Mouse (Mus musculus): ENCODE data around the gene Tmem274.
"Not testable (repeated sequence)": the region's sequence is repeated elsewhere in the genome, so short reads cannot be mapped to it uniquely, and the experiment has no call there.

Gene Tmem274

DNA sequence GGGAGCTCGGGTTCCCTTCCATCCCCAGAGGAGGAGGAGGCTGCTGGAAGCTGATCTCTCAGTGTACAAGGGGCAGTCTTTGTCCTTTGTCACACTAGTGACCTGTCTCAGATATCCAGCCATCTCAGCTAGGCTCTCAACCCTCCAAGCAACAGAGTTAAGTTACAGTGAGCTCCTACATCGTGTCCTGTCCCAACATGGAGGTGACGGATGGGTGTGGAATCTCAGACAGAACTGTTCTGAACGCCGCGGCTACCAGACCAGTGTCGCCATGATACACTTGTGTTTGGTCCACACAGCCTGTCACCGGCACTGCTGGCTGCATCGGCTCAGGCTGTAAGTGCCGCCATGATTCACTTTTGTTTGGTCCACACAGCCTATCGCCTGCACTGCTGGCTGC, at the start of gene Tmem274:
Gene Tmem274, plus strand, starts transcription at position 301 of the 400 bp plus-strand sequence.
- DNase-seq: no peak

DNA sequence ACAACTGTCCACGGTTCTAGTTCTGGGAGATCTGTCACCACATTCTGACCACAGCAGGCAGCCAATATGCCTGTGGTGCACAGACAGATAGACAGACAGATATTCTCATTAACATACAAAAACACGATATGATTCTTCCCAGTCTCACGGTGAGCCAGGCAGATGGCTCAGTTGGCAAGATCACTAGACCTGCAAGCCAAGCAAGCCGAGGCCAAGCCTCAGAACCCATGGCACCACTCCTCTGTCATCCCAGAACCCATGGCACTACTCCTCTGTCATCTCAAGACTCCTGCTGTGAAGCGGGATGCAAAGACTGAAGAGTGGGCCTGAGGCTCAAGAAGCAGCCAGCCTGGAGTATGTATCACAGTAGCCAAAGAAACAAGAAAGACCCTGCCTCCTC, 47.6 kb upstream of the Tmem274 start:
- DNase-seq: peak; percentile 89

DNA sequence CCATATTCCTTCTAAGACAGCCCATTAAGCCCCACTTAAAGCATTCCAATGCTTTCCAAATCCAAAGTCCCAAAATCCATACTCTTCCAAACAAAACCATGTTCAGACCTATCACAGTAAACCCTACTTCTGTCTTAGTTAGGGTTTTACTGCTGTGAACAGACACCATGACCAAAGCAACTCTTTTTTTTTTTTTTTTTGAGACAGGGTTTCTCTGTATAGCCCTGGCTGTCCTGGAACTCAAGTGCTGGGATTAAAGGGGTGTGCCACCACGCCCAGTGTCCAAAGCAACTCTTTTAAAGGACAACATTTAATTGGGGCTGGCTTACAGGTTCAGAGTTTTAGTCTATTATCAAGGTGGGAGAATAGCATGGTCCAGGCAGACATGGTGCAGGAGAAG, 45.3 kb upstream of the Tmem274 start:
- not testable (repeated sequence) for DNase-seq

DNA sequence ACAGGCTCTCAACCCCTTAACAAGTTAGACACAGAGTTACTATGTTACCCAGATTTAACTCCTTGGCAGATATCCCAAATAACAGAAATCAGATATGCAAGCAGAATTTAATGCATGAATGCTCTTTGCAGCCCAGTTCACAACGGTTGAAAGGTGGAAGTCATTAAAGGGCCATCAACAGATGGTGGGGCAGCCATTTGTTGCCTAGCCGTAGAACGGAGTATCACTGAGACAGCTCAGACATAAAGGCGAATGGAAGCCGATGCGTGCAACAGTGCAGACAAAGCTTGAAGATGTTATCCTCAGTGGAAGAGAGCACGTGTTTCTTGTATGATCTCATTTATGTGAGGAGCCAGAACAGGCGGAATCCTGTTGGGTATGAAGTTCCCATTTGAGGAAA, 36.6 kb upstream of the Tmem274 start:
- DNase-seq: no peak

DNA sequence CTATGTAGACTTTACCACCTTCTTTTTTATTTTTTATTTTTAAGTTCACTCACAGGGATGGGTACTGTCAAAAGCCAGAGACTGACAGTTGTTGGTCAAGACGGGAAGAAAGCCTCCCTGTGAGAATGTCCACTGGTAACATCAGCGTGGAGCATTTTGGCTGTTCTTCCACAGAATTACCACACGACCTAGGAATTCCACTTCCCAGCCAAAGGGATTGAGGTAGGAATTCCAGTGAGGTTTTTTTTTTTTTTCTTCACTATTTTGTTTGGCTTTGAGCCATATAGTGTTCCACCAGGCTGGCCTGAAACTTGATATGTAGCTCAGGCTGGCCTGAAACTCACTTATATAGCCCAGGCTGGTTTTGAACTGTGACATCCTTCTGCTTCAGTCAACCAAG, 34.7 kb upstream of the Tmem274 start:
- DNase-seq: no peak

DNA sequence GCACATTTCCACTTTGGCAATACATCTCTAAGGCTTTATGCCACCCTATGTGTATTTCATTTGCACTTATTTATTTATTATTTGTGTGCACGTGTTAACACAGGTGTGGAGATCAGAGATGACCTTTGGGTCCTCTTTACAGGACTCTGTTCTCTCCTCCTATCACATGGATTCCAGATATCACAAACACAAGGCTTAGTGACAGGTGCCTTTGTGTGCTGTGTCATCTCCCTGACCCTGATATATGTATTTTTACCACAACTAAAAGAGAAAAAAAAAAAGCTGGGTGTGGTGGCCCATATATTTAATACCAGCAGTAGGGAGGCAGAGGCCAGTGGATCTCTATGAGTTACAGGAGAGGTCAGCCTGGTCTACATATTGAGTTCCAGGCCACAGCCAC, 32.7 kb upstream of the Tmem274 start:
- no peak for DNase-seq

DNA sequence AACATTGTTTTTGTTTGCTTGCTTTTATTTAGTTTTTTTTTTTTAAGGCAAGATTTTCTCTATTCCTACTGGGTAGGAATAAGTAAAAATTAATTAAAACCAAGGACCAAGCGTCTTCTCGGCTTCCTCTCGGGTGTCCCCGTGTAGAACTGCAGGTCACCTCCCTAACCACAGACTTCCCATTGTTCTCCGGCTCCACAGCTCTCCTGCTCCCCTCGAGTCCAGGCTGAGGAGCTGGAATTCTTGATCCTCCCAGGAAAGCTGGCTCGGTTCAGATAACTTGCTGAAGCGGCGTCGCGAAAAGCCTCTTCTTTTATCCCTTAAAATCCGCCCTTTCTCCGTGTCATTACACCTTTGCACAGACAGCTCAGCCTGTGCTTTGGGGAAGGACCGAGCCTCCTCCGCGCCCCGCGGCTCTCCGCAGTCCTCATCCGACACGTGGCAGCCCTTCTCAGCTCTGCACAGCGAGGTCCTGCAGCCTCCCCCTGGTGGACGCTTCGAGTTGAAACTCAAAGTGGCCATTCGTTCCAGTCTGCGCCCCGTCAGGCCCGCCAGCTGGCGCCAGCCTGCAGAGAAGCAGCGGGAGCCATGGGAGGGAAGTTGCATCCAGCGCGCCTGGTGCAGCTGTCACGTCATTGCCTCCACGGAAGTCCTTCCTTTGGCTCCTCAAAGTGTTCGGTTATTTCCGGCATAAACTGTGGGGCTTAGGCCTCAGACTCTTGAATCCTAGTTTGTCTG, 32.0 kb upstream of the Tmem274 start:
- DNase-seq: peak; percentile 92 to 93

DNA sequence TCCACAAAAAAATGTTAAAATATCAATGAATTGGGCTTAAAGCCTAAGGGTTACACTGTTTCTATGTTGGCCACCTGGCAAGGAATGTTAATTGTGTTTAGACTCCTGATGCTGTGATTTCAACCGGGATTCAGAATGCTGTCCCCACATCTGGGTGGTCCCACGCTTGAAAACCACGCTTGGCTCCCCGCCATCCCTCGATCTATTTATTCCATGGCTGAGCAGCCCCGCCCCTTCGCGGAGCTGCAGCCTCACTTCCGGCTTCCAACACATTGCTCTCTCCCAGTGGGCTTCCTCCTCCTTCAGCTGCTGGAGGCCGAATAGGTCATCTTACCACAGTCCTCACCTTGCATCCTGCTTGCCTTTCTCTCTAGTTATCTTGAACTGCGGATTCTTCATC, 31.3 kb upstream of the Tmem274 start:
- DNase-seq: peak; percentile 47 to 66

DNA sequence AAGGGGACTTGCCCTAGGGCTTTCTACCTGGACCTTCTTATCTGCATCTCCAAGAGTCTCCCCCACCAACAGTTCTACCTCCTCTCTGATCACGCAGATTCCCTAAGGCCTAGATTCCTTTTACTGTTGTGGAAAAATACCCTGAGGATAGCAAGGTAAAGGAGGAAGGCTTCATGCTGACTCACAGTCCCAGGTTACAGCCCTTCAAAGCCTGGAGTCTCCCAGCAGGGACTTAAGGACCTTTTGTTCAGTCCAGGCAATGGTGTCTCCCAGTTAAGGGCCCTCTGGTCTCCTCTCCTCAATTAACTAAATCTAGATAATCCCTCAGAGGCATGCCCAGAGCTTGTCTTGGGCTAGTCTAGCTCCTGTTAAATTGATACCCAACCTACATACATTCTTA, 30.9 kb upstream of the Tmem274 start:
- no peak for DNase-seq

DNA sequence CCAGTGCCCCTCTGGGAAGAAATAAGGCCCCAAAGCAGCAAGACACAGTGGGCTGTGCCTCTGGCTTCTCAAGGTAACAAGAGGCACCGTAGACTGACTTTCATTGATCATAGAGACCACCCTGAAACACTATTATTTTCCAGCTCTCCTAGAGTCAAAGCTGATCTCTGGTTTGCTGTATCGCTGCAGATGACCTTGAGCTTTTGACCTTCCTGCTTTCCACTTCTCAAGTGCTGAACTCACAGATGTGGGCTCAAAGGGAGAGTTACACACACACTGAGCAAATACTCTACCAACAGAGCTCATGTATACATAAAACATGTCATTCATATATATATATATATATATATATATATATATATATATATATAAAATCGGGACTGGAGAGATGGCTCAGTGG, 26.5 kb upstream of the Tmem274 start:
- no peak for DNase-seq

DNA sequence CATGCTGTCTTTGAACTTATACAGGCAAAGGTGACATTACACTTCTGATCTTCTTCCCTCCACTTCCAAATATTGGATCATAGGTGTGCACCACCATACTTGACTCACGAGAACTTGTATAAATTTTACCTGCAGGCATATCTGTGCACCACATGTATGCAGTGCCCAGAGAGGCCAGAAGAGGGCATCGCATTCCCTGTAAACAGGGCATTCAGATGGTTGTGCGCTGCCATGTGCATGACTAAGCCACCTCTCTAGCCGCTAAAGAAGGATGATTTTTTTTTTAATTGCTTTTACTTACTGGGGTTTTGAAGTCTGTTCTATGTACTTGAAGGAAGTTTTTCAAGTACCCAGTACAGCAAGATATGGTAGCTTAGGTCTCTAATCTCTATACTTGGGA, 23.5 kb upstream of the Tmem274 start:
- peak; percentile 59 to 75 for DNase-seq

DNA sequence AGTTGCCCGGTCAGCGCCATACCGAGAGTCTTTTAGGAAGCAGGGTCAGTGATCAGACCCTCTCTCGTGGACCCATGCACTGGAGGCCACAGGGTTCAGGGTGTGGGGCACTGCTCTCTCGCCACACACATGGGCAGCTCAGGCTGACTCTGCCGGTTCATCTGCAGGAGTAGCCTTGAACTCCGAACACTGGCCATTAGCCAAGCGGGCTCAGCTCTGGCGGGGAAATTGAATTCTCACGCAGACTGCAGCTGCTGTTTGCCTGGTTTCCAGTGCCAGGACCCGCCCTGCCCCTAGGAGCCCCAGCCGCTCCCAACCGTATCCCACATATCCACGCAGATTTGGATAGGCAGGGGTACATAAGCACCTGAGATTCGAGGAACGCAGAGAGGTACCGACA, 22.9 kb upstream of the Tmem274 start:
- peak; percentile 37 to 57 for DNase-seq

DNA sequence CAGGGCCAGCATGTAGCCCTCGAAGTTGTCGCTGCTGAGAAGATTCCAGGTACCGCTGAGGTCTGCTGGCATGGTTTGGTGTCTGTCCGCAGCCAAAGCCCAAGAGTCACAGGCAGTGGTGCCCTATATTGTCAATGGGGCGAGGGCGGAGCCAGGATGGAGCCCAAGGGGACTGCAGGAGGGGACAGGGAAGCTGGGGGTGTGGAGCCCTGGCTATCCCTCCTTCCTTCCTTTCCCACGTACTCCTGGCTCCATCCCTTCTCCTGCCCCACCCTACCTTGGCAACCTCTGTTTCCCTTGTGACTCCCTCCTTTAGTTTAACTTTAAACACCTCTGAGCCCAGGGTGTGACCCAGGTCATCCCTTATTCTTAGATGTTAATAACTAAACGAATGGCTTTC, 22.3 kb upstream of the Tmem274 start, which contains the start of gene Rbp7:
Gene Rbp7, minus strand, starts transcription at position 100 of the 400 bp plus-strand sequence.
- no peak for DNase-seq

DNA sequence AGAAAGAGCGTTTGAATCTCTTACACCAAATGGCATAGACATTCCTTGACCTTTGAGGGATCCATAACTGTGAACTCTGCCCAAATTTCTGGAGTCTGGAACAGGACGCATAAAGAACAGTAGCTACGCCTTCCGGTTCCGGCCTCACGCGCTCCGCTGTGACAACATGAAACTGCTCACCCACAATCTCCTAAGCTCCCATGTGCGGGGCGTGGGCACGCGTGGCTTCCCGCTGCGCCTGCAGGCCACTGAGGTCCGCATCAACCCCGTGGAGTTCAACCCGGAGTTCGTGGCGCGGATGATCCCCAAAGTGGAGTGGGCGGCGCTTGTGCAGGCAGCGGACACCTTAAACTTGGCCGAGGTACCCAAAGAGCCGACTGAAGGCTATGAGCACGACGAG, 20.0 kb upstream of the Tmem274 start:
- not testable (repeated sequence) for DNase-seq

DNA sequence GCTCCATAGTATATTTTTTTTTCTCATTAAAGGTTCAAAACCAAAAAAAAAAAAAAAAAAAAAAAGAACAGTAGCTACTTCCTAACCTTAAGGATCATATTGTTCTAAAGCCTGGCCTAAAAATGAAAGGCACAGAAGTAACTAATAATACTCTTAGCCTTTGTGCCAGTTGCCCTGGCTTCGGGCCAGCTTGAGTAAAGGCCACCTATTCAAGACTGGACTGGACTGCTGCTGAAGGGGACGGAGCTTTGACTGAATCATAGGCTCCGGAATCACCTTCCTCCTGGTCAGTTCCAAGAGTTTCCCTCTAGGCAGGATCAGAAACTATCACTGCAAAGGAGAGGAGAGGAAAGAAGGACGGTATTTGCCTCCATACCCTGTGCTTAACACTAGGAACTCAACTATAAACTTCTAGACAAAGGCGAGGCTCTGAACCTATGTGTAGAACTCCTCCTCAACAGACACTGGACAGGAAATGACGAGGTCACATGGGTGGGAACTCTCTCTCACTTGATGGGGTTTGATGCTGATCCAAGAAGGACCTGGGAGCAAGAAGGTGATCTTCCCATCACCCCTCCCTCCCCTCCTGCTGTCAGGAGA, 19.2 kb upstream of the Tmem274 start:
- peak in 1 of 2 experiments; percentile 61 for DNase-seq

DNA sequence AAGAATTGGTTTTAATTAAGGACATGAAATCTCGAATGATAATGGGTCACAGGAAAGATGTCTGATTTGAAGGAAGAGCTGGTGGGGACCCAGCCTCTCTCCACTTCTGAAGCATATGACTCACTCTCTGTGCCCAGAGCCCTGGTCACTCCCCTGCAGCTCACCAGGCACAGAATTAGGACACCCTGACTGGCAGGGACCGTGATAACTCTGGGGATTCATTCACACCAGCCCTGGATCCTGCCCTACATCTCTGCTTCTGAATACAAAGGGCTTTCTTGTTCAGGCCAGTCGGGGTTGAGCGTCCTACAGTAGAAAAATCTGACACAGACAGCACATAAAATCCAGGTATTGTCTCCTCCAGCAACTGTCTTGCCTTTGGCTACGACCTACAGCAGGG, 18.7 kb upstream of the Tmem274 start:
- DNase-seq: no peak

DNA sequence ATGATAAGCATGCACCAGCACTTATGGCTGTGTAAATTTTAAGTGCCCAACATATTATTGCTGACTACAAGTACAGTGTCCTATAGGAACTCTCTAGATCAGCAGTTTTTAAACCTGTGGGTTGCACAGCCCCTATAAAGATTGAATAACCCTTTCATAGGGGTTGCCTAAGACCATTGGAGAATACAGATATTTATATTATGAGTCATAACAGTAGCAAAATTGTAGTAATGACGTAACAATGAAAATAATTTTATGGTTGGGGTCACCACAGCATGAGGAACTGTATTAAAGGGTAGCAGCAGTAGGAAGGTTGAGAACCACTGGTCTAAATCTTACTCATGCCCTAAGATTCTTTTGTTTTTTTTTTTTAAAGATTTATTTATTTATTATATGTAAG, 17.8 kb upstream of the Tmem274 start:
- no peak for DNase-seq

DNA sequence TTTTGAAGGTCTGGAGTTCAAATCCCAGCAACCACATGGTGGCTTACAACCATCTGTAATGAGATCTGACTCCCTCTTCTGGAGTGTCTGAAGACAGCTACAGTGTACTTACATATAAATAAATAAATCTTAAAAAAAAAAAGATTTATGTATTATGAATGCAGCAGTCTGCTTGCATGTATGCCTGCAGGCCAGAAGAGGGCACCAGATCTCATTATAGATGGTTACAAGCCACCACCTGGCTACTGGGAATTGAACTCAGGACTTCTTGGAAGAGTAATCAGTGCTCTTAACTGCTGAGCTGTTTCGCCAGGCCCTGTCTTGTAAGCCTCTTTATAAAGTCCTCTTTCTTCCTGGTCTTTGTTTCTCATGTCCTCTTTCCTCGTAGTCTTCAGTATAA, 16.7 kb upstream of the Tmem274 start:
- not testable (repeated sequence) for DNase-seq

DNA sequence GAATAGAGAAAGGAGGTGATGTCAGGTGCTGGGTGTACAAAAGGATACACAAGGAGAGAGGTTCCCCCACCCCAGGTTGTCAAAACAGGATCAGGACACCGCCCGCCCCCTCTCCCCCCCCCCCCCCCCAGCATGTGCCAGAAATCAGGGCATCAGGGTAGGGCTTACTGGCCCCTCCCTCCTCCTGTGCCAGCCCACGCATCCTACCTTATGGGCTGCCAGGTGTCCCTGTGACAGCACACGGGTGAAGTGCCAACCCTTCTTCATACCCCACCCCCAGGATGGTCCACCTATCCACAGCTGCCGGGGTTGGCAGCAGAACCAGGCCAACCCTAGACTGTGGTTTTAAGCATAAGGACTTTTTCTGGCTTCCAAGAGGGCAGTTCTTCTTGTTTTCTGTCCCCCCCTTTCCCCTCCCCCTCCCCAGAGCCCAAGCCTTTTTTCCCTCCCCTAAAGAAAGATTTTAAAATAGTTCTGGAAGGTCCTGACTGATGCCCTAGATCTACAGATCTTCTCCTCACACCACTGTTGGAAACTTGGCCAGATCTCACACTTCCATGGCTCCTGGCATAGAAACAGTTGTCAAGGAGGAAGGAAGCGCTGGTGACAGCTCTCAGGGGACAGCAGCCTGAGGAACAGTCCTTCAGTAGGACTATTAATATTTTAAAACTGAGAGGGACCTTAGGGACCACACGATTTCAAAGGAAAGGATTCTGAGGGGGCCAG, 15.4 kb upstream of the Tmem274 start:
- peak; percentile 85 to 89 for DNase-seq

DNA sequence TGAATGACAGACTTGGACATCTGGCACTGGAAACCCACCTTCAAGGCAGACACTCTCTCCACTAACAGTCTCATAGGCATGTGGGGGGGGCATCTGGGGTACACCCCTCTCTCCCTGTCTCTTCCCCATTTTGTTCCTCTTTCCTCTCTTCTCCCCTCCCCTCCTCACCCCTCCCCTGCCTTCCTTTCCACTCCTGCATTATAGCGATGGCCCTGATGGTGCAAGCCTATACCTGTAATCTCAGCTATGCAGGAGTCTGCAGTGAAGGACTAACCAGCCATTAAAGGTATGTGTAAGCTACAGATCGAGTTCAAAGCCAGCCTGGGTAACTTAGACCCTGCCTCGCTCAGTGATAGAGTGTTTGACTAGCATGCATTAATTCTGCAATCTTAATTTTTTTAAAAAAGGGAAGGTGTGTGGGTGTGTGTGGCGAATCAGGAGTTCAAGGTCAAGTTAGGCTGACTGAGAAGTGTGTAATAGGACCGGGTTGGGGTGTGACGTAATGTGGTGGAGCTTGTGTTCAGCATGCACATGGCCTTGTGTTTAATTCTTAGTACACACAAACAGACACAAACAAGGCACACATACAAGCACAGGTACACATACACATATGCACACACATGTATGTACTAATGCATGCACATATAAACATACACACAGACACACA, 14.7 kb upstream of the Tmem274 start:
- DNase-seq: no peak

DNA sequence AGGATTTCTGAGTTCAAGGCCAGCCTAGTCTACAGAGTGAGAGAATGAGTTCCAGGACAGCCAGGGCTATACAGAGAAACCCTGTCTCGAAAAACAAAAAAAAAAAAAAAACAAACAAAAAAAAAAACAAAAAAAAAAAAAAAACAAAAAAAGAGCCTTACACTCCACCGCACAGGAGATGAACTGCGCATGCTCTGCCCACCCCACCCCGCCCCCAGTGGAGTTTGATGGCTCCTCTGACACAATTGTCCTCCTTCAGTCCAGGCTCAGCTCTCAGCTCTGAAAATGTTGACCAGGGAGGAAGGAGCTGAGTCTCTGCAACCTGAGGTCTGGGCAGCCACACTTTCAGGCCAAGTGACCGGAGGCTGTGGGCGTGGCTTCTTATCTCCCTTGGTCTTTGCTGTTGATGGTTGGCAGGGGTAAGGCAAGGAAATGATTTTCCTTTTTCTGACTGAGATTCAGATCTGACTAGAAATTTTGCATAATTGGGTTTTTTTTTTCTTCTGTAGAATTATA, 13.7 kb upstream of the Tmem274 start:
- peak in 1 of 2 experiments; percentile 35 for DNase-seq

DNA sequence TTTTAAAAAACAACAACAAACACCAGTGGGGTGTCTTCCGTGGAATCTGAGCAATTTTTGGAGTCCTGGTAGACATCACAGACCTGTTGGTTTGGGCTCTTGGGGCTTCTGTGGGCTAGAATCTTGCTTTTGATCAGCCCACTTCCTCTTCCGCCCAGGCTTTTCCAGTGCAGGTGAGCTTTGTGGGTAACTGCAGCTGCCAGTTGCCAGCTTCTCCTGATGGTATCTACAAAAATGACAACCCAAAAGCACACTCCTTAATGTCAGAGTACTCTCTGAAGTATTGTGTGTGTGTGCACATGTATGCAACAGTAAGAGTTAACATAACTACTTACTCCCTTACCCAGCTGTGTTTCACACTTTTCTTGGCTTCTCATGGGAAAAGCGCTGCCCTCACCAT, 7.6 kb upstream of the Tmem274 start:
- DNase-seq: no peak

DNA sequence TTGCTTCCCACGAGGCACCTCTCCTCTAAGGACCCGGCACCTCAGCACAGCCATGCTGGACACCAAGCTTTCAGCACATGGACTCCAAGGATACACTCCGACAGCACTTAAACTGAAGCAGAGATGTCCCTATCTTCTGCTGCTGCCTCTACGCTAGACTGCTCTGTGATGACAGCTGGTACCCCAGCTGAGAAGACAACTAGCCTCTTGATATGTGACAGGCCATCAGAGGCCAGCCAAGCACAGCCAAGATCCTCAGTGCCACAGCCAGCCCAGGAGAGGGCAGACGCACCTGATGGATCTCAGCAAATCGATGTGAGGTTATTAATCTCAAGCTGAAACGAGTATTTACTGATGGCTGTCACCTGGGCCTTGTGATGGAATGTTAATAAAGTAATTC, 2.1 kb upstream of the Tmem274 start:
- peak in 1 of 2 experiments; percentile 34 for DNase-seq
